15 mouse cellular contexts compared by ENCODE assay signal in the genomic region with DNA sequence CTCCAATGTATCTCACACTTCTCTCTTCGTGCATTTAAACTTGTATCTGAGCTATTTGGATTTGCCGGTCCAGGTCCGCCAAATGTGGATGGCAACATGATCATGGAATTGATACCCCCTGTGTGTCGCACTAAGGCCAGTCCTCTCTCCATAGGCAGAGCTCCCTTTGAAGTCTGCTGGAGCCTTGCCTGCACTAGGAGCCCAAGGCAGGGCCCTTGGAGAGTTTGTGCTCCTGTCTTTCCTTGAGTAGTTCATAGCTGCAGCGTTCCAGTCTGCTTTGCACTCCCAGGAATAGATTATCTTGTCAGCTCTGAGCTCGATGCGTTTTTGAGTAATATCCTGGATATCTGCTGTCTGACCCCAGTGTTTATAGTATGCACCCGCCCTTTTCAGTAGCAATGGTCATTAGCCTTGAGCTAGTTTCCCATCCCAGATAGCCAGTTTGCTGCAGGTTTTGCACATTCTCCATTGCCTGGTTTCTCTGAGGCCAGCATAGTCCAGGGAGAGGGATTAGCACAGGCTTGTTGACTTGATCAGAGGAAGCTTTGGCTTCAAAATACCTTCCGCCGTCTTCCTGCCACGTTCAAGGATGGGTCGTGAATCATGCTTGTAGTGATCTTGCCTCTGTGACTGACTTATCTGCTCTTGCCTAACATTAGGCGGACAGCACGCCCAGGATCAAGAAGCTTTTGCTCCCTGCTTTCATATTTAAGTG.
DNase-seq lines count a peak whose midpoint lies in the region; ATAC-seq and TF ChIP-seq lines count a peak whose summit lies in the region.
"Had no signal": no experiment of that assay in that cellular context is flagged by ENCODE, and none has a peak within 500 bp of the region (broad histone marks: within the 10 kb centered on the region; RNA-seq: fewer than 3 reads in every experiment).

No protein-coding gene starts in this region.

- no peak overlapping the region for H3K4me3 ChIP-seq in heart, embryonic 13.5 days
- no peak overlapping the region for H3K4me3 ChIP-seq in limb, embryonic 13.5 days
- H3K4me3 ChIP-seq in limb, embryonic 10.5 days: no peak overlapping the region
- H3K4me3 ChIP-seq in E14TG2a.4 (replicated peaks; ENCODE audit: low read length): 0 out of 2 replicates have a peak overlapping the region, but pooled peaks have one; percentile 13
- no peak overlapping the region for H3K4me3 ChIP-seq in forebrain, embryonic 14.5 days (ENCODE audit: low read depth, low read length)
- H3K4me3 ChIP-seq: forebrain, embryonic 15.5 days; limb, embryonic 12.5 days had no signal

- H3K9ac ChIP-seq in heart, embryonic 13.5 days: no peak overlapping the region
- no peak overlapping the region for H3K9ac ChIP-seq in limb, embryonic 13.5 days
- H3K9ac ChIP-seq in forebrain, embryonic 14.5 days (ENCODE audit: low read length): no peak overlapping the region
- H3K9ac ChIP-seq: forebrain, embryonic 15.5 days; limb, embryonic 12.5 days had no signal

- H3K9me3 ChIP-seq in heart, embryonic 13.5 days: no peaks in the 10 kb centered on the region
- no peaks in the 10 kb centered on the region for H3K9me3 ChIP-seq in limb, embryonic 13.5 days
- H3K9me3 ChIP-seq in limb, embryonic 10.5 days (replicated peaks): no peaks in the 10 kb centered on the region
- H3K9me3 ChIP-seq in E14TG2a.4 (ENCODE audit: low read length): no peaks in the 10 kb centered on the region
- no peaks in the 10 kb centered on the region for H3K9me3 ChIP-seq in forebrain, embryonic 14.5 days (replicated peaks; ENCODE audit: control insufficient read depth, low read length)
- H3K9me3 ChIP-seq: forebrain, embryonic 15.5 days; limb, embryonic 12.5 days had no signal

- peaks cover 14% of the 10 kb centered on the region; the same call in 1 of the 2 replicates for H3K4me1 ChIP-seq in heart, embryonic 13.5 days
- H3K4me1 ChIP-seq in limb, embryonic 13.5 days: peaks cover 4% of the 10 kb centered on the region; the same call in 1 of the 2 replicates
- no peaks in the 10 kb centered on the region for H3K4me1 ChIP-seq in limb, embryonic 10.5 days
- no peaks in the 10 kb centered on the region for H3K4me1 ChIP-seq in E14TG2a.4 (replicated peaks; ENCODE audit: low read depth, low read length)
- H3K4me1 ChIP-seq in forebrain, embryonic 14.5 days (ENCODE audit: control insufficient read depth, insufficient read depth, low read length): no peaks in the 10 kb centered on the region
- H3K4me1 ChIP-seq: forebrain, embryonic 15.5 days had no signal

- no peaks in the 10 kb centered on the region for H3K36me3 ChIP-seq in heart, embryonic 13.5 days
- H3K36me3 ChIP-seq in limb, embryonic 13.5 days: no peaks in the 10 kb centered on the region
- no peaks in the 10 kb centered on the region for H3K36me3 ChIP-seq in limb, embryonic 10.5 days
- H3K36me3 ChIP-seq in E14TG2a.4 (ENCODE audit: insufficient read depth, low read length): no peaks in the 10 kb centered on the region
- no peaks in the 10 kb centered on the region for H3K36me3 ChIP-seq in forebrain, embryonic 14.5 days (ENCODE audit: control insufficient read depth, insufficient read depth, low read length)
- H3K36me3 ChIP-seq: forebrain, embryonic 15.5 days; G1E; limb, embryonic 12.5 days had no signal

- DNase-seq in heart, postnatal 36 days: no peak
- no peak for DNase-seq in limb, embryonic 10.5 days (ENCODE audit: low spot score)
- DNase-seq in adrenal gland, postnatal 14 days: peak; percentile 63
- DNase-seq in forebrain, embryonic 14.5 days (ENCODE audit: low spot score): no peak
- DNase-seq: cerebellum, adult 11-12 months; spleen, adult 18-20 months; thymus, postnatal 4 days had no signal

- no peak for ATAC-seq in heart, embryonic 13.5 days (ENCODE audit: extremely low read depth, insufficient number of reproducible peaks, low FRiP score, low TSS enrichment)
- no peak for ATAC-seq in limb, embryonic 13.5 days (ENCODE audit: low FRiP score, low read depth)
- no peak for ATAC-seq in forebrain, embryonic 14.5 days
- ATAC-seq: forebrain, embryonic 15.5 days; midbrain, embryonic 16.5 days had no signal

- intact Hi-C loops in heart, postnatal 36 days (cut with DNase I): no loop called here

- H3K4me2 ChIP-seq in heart, embryonic 13.5 days: peak overlapping the region; percentile 22; the same call in 1 of the 2 replicates
- 0 out of 2 replicates have a peak overlapping the region, but pooled peaks have one; percentile 5 for H3K4me2 ChIP-seq in limb, embryonic 13.5 days (replicated peaks)
- no peak overlapping the region for H3K4me2 ChIP-seq in forebrain, embryonic 14.5 days (ENCODE audit: low read length)
- H3K4me2 ChIP-seq: forebrain, embryonic 15.5 days; limb, embryonic 12.5 days had no signal

- 47% methylated on average over 14 of the region's 14 CpGs for WGBS in heart, embryonic 13.5 days
- WGBS in limb, embryonic 13.5 days: 72% methylated on average over 14 of the region's 14 CpGs
- WGBS in limb, embryonic 10.5 days: 80% methylated on average over 14 of the region's 14 CpGs
- WGBS in forebrain, embryonic 14.5 days: 95% methylated on average over 14 of the region's 14 CpGs

- peaks cover 28% of the 10 kb centered on the region for H3K27me3 ChIP-seq in heart, embryonic 13.5 days (replicated peaks)
- H3K27me3 ChIP-seq in limb, embryonic 13.5 days: no peaks in the 10 kb centered on the region
- no peaks in the 10 kb centered on the region for H3K27me3 ChIP-seq in limb, embryonic 10.5 days (ENCODE audit: low read depth, poor library complexity, severe bottlenecking)
- H3K27me3 ChIP-seq in E14TG2a.4 (ENCODE audit: insufficient read depth, low read length): no peaks in the 10 kb centered on the region
- no peaks in the 10 kb centered on the region for H3K27me3 ChIP-seq in forebrain, embryonic 14.5 days (replicated peaks; ENCODE audit: control insufficient read depth, insufficient read depth, low read length)
- H3K27me3 ChIP-seq: forebrain, embryonic 15.5 days; limb, embryonic 12.5 days had no signal

- TF ChIP-seq CTCF in E14TG2a.4 (conservative IDR thresholded peaks at IDR 0.05; ENCODE audit: low read length): no peak

- H3K27ac ChIP-seq in heart, embryonic 13.5 days (replicated peaks): peak overlapping the region; percentile 42
- H3K27ac ChIP-seq in limb, embryonic 13.5 days: no peak overlapping the region
- H3K27ac ChIP-seq in limb, embryonic 10.5 days: no peak overlapping the region
- no peak overlapping the region for H3K27ac ChIP-seq in forebrain, embryonic 14.5 days (ENCODE audit: low read depth, low read length)
- H3K27ac ChIP-seq: forebrain, embryonic 15.5 days; limb, embryonic 12.5 days; macrophage had no signal
